Mouse (Mus musculus) right cerebral cortex, postnatal 25 days (tissue): ENCODE results near the gene Per1.
"Not testable (repeated sequence)": the region's sequence is repeated elsewhere in the genome, so short reads cannot be mapped to it uniquely, and the experiment has no call there.

ENCODE experiments used
- DNase-seq: peaks from one replicate; pipeline ENCODE4 v3.0.0; 2022

Gene Per1

DNA sequence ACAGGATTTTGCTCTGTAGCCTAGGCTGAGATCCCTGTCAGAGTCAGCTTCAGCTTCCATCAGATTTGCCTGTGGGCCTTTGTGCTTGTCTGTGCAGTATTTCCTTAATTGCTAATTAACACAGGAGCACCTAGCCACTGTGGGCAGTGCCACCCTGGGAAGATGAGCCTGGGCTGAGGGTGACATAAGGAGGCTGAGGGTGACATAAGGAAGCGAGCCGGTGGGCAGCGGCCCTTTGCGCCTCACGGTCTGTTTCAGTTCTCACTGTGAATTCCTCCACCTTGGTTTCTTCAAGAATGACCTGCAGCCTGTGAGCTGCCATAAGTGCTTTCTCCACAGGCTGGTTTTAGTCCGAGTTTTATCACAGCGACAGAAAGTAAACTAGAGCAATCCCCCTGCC lies 13.4 kb upstream of the Per1 start:
- no peak for DNase-seq

DNA sequence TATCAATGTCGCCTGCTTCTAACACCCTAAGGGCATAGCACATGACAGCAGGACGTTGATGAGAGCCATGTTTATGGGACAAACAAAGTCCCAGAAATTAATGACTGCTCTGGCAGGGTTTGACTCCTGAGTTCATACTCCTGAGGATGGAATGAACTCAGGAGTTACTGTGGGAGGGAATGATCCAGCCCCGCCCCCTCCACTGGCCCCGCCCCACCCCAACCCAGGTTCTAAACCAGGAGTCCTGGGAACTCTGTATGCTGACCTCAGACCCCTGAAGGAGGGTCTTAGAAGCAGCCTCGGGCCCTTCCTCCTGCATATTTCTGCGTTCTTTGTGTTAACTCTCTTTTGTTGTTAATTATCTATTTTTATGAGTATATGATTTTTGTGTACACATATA lies 9.4 kb upstream of the Per1 start:
- DNase-seq: no peak

- peak; percentile 64 for DNase-seq
These were observed 8.6 kb upstream of the Per1 start for GRCm38 (mm10) chr11:69086390-69086789.

DNA sequence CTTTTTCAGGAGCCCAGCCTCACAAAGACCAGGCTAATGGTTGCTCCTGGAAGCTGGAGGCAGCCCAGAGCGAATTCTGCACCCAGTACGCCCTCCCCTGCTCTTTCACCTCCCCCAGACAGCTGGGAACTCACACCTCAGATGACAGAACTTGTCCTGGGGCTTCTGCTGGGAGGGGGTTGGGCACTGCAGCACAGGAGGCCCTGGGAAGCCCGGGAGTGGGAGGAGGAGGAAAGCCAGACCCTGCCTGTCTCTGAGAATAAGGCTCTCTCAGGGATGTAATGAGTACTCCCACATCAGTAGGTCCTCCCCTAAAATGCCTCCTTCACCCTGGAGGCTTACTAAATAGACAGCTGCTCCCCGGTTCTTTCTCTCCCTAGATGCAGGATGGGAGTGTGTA lies 7.9 kb upstream of the Per1 start:
- peak; percentile 38 for DNase-seq

DNA sequence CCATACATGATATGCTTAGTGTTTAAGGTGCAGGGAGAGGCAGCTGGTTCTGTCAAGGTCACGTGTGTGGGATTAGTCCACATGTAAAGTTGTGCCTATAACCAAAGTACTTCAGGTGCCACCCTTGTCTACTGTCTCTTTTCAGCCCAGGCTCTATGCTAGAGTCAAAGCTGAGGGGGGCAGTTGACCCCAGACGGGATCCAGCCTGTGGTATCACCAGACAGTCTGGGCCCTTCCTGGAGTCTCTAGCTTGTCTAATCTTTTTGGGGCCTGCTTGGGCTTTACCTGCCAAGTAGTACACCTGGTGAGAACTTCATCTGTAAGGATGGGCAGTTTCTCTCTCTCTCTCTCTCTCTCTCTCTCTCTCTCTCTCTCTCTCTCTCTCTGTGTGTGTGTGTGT lies 7.4 kb upstream of the Per1 start:
- peak; percentile 5 for DNase-seq

DNA sequence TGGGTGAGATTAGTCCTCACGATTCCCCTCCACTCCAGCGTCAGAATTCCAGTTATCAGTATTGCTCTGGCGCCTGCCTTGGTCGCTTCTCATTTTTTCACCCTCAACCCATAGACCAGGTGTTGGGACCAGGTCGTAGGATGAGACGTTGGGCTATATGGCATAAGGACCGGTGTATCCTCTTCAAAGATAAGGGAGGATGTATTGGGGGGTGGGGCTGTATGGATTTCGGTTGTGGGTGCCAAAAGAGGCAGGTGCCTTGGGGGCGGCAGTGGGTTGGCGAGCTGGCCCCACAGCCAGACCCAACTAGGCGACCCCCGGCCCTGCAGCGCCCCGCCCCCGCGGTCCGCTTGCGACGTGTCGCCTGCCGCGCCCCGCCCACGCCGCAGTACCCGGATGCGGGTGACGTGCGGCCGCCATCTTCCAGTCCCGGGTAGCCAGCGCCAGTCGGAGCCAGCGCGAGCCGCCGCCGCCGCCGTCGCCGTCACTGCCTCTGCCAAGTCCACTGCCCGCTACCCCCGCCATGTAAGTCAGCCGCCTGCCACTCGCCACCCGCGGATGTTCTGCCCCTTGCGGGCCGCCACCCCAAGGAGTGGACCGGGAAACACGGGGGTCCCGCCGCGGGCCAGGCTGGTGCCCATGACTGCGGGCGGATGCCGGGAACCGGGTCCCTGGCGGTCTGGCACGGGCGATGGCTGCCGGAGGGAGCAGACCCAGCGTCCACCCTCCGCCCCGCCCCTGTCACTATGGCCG lies 6.7 kb upstream of the Per1 start, which contains the start of gene Vamp2:
TSS of gene Vamp2 (plus strand) at position 388 of the 753 bp plus-strand sequence.
- peak; percentile 93 for DNase-seq

DNA sequence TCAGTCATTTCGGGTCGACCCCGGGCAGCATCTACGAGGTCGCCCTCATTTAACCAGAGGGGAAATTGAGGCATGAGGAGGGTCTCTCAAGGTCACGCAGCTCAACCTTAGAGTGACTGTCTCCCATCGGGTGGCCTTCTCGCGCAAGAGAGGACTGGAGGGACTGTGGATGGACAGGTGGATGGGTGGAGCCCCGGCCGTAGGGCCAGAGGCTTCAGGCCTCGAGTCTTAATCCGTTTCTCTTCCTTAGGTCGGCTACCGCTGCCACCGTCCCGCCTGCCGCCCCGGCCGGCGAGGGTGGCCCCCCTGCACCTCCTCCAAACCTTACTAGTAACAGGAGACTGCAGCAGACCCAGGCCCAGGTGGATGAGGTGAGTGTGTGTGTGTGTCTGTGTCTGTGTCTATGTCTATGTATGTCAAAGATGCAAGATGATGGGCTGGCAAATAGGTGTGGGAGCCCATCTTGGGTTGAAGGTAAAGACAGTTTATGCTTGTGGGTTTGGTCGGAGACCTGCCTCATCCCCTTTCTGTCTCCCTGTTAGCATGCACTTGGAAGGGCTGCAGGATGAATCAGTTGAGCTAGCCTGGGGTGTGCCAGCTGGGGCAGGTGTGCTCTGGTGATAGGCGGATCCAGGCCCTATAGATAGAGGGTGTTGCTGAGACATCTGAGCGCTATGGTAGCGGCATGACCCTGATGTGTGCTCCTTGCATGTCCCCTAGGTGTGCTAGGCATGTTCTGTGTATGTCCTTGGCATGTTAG lies 6.0 kb upstream of the Per1 start:
- DNase-seq: peak; percentile 25

- peak; percentile 14 for DNase-seq
These were observed 5.3 kb upstream of the Per1 start for GRCm38 (mm10) chr11:69089616-69090290.

- peak; percentile 5 for DNase-seq
These were observed 4.7 kb upstream of the Per1 start for GRCm38 (mm10) chr11:69090367-69090766.

DNA sequence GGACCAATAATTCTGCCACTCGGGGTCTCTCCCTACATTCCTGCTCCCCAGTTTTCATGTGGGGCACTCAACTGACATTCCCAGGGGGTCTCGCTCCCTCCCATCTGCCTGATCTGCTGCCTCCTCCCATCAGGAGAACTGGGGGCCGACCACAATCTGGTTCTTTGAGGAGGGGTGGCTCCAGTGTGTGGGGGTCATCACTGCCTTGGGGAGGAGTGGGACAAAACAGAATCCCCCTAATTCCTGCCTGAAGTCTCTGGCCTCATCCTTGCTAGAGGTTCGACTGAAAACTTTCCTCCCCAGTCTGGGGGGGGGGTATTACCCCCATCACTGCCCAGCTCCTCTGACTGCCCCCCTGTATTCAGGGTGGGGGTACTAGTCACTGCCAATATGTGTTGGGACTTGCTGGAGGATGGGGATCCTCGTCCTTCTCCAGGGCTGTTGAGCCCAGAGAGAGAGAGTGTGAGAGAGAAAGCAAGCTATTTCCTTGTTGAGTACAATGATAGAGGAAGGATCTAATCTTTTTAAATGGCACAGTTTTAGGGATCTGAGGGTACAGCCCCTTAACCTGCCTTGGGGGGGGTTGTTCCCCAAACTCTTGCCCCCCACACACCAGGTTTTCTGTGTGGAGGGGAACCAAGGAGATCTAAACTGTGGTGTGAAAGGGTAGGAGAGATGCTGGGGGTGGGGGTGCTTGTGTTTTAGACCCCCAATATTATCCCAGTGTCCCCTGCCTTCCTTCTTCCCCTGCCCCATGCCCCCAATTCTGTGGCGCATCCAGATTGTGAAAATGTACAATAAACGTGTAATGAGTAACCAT lies 3.2 kb upstream of the Per1 start:
- DNase-seq: peak; percentile 4

GRCm38 (mm10) chr11:69092386-69092751 lies 2.6 kb upstream of the Per1 start:
- DNase-seq: peak; percentile 72

DNA sequence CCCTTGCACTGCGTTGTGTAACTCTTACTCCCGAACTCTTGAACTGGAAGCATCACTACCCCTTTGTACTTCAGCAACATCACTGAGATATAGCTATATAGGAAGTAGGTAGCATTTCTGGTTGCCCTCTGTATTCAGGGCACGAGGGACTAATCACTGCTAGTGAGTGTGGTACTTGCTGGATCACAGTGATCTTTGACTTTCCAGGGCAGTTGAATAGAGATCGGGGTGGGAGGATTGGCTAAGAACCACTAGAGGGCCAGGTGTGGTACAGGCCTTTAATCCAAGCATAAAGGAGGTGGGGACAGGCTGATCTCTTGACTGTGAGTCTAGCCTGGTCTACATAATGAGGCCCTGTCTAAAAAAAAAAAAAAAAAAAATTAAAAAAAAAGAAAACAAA lies 2.1 kb upstream of the Per1 start:
- no peak for DNase-seq

DNA sequence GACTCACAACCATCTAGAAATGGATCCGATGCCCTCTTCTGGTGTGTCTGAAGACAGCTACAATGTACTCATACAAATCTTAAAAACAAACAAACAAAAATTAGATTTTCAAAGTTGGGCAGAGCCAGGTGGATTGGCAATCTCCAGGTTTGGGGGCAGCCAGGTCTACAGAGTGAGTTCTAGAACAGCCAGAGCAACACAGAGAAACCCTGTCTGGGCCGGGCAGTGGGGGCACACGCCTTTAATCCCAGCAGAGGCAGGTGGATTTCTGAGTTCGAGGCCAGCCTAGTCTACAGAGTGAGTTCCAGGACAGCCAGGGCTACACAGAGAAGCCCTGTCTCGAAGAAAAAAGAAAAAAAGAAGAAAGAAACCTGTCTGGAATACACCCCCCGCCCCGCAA lies 1.2 kb upstream of the Per1 start:
- DNase-seq: not testable (repeated sequence)

- DNase-seq: peak; percentile 19
These were observed 654 bp downstream of the Per1 start for GRCm38 (mm10) chr11:69095511-69096231.

DNA sequence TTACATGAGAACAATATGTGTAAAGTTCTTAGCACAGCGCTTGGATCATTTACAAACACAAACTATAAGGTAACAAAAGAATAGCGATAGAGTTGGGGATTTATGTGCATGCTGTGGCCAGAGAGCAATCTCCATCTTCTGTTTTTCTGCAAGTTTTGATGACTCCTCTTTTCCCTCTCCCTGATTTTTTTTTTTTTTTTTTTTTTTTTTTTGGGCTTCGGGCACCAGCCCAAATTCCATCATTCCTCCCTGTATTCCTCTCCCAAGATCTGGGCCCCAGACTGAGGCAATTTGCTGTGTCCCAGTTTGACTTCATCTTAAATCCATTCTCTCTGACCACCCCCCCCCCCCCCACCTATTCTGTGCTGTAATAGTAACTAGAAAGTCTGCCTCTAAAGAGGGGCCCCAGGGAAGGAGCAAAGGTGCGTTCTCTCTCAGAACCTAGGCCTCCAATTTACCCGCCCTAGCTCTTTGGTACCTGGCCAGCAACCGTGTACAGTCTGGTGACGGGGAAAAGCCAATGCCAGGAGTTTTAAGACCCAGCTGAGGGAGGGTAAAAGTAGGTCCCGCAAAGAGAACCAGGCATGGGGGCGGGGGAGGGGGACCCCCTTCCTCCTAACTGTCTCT lies 1.5 kb downstream of the Per1 start:
- no peak for DNase-seq

GRCm38 (mm10) chr11:69096987-69097900 lies 2.2 kb downstream of the Per1 start:
- DNase-seq: peak; percentile 97

DNA sequence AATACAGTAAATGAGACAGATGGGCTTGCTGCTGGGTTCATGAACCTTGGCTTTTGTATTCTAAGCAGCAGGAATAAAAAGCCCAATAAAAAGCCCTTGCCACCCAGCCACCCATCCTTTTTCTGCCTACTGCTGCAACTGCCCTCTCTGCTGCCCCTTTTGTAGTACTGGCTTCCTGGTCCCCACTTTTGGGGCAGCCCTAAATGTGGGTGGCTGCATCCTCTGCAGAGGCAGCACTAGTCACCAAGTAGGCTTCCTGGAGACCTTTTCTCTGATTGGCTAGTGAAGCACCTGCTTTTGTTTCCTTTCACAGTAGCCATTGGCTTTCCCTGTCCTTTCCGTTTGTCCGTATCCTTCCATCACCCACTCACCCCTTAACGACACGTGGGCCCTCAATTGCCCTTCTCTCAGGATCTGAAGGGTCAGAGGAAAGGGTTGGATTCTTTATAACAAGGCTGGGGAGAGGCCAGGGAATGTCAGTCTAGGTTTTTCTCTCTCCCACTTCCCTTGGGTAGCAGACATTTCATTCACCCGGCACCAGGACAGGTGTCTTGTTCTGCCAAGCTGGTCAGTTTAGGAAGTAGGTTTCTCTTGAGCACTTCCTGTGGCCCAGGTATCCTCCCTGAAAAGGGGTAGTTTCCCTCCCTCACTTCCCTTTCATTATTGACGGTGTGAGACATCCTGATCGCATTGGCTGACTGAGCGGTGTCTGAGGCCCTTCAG lies 3.2 kb downstream of the Per1 start:
- peak; percentile 55 for DNase-seq

- peak; percentile 96 for DNase-seq
These were observed 3.7 kb downstream of the Per1 start for GRCm38 (mm10) chr11:69098762-69099091.

DNA sequence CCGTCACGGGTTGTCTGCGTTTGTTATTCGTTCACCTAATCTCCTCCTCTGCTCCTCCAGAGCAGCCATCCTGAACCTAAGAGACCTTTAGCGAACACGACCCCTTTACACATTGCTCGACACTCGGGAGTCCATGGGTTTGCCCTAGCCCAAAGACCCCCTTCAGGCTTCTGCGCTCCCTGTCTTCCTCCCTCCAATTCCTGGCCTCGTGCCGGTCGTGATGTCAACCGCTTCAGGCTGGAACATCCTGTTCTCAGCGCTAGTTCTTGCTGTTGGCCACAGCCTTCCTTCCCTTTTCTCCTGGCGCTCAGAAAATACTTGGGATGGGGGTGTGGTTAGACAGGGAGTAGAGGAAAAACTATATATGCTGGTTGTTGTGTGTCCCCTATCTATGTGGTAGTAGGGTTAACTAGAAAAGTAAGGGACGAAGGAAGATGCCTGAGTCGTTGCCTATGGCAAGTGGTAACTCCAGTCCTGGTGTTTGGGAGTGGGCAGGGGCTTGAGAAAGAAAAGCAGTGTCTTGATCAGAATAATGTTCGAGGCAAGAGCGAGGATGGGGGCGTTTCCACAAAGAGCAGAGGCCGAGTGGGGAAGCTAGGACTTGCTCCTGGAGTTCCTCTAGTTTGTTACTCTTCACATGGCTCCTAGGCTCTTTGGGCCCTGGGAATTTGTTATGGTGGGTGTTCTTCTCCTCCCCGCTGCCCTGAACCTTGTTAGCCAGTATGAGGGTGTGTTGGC lies 4.3 kb downstream of the Per1 start:
- DNase-seq: peak; percentile 55
